Mouse (Mus musculus): Measurements from ENCODE around the gene Anxa5. TPM values are rescaled to one million over a fixed set of nuclear protein-coding genes. Genes with fewer than 3 reads are reported as not detected.

Anxa5 gene
- total RNA-seq, 2 experiments from 2014 or later, result 35.1 to 55.7 TPM

DNA sequence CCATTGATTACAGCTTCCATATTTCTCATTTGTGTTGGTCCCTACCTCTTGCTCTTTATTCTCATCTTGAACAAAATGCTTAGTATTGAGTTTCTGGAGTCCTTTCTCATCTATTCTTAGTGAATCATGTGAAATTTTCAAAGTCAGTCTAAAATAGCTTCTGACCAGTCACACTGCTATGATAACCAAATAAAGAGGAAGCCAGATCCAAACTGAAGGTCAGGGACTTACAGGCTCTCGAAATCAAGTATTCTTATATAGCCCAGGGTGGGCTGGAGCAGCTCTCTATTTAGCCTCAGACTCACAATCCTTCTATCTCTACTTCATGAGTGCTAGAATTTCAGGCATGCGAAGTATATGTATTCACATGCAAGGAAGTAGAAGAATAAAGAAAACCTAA, 66.2 kb downstream of the Anxa5 start:
- Histone ChIP-seq H3K27ac (no peak overlapping the region), H3K4me3 (no peak overlapping the region)
- intact Hi-C loops (cut with DNase I), result no loop called here
- no peak for DNase-seq
- no peak for TF ChIP-seq CTCF (IDR thresholded peaks at IDR 0.05)

DNA sequence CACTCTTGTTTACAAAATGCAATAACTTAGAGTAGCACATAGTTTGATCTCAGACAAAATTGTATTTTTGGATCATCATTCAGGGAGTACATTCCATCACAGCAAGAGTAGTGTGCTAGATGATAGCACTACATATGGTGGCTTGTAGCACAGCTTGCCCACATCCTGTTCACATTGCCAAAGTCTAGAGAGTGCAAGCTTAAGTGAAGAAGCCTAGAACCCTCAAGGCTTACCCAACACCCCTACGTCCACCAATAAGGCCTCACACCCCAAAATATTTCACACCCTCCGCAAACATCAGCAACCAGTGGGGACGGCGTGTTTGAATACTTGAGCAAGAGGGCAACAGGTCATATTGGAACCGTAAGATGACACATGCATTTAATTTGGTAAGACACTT, 68.7 kb downstream of the Anxa5 start:
- intact Hi-C loops (cut with DNase I), result no loop called here
- Histone ChIP-seq H3K27ac (no peak overlapping the region), H3K4me3 (no peak overlapping the region)
- no peak for DNase-seq
- TF ChIP-seq CTCF (IDR thresholded peaks at IDR 0.05), result no peak

DNA sequence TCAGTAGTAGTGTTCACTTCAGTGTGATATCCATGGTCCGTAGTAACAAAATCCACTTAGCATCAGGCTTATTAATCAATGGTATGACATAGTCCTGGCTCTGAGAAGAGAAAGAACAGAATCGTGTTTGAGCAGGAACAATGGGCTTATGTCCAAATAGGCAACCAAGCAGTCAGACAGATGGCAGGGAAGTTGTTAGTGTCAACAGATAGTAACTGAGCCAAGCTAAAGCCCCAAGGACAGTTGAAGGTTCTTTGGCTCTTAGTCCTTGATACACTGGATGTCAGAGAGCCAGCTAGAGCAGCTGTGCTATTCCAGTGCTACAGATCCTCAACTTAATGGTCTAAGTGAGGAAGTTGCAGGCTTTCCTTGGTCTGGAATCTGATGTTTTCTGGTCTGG, 69.4 kb downstream of the Anxa5 start:
- DNase-seq, result no peak
- H3K27ac ChIP-seq, result no peak overlapping the region
- TF ChIP-seq CTCF (IDR thresholded peaks at IDR 0.05), result no peak
- intact Hi-C loops (cut with DNase I), result no loop called here
- H3K4me3 ChIP-seq, result no peak overlapping the region

DNA sequence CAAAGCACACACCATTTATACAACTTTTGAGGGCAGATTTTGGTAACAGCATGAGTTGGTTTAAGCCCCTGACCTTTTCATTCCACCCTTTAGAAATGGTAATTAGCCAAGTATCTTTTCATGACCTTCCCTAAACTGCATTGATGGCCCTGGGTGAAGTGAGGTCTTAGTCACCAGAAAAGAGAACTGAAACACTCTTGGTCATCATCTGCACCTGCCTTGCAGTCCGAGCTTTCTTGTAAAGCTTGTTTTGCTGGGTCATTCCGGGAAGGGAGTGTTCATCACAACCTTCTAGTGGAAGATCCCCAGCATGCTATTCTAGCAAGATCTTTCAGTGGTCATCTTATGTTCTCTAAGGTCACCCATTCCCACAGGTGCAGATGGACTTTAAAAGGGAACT, 73.8 kb downstream of the Anxa5 start:
- no peak for TF ChIP-seq CTCF (IDR thresholded peaks at IDR 0.05)
- intact Hi-C loops (cut with DNase I), result no loop called here
- no peak for DNase-seq
- H3K27ac ChIP-seq, result no peak overlapping the region
- H3K4me3 ChIP-seq, result no peak overlapping the region

- peak; percentile 29 for DNase-seq
- intact Hi-C loops (cut with DNase I), result no loop called here
- Histone ChIP-seq H3K4me3 (peak overlapping the region; percentile 11; the same call in 1 of the 2 replicates), H3K27ac (no peak overlapping the region)
- no peak for TF ChIP-seq CTCF (IDR thresholded peaks at IDR 0.05)
These were observed 75.0 kb downstream of the Anxa5 start for GRCm38 (mm10) chr3:36400657-36401056.

Small RNA genes within 50 kb of the gene (microRNA-seq; reads per million reads assigned to microRNA genes)
- gene Mir7009, result not detected

Other genes starting within 250 kb of the Anxa5 start
- not detected for gene 1810062G17Rik, start within 50 bp of the Anxa5 start, total RNA-seq (2021)
- gene Gm11549, start 45.9 kb upstream of the Anxa5 start, total RNA-seq (2021), result not detected
- 10 to 100 TPM; 16.3 to 16.9 TPM for gene Exosc9, start 76.7 kb upstream of the Anxa5 start, total RNA-seq (2021)
- under 1 TPM; 0.13 to 0.14 TPM for gene Ccna2, start 96.3 kb upstream of the Anxa5 start, total RNA-seq (2021)
- gene Bbs7, start 137.6 kb upstream of the Anxa5 start, total RNA-seq (2021), result 1 to 10 TPM; 7.9 to 8.1 TPM
- 1 to 10 TPM; 3.4 to 4.0 TPM for gene Trpc3, start 214.3 kb upstream of the Anxa5 start, total RNA-seq (2021)